Mouse (Mus musculus) lung, postnatal 14 days (tissue): ENCODE measurements around the gene Nhlrc2.

Source experiments
- DNase-seq: peaks from one replicate; pipeline ENCODE4 v3.0.0; 2021

The Nhlrc2 gene

GRCm38 (mm10) chr19:56629647-56630046 lies 81.6 kb downstream of the Nhlrc2 start:
- DNase-seq = no peak

GRCm38 (mm10) chr19:56631017-56631416 lies 83.0 kb downstream of the Nhlrc2 start:
- DNase-seq = peak; percentile 60

- DNase-seq = peak; percentile 71
Observed at GRCm38 (mm10) chr19:56631451-56631901, 83.4 kb downstream of the Nhlrc2 start.

DNA sequence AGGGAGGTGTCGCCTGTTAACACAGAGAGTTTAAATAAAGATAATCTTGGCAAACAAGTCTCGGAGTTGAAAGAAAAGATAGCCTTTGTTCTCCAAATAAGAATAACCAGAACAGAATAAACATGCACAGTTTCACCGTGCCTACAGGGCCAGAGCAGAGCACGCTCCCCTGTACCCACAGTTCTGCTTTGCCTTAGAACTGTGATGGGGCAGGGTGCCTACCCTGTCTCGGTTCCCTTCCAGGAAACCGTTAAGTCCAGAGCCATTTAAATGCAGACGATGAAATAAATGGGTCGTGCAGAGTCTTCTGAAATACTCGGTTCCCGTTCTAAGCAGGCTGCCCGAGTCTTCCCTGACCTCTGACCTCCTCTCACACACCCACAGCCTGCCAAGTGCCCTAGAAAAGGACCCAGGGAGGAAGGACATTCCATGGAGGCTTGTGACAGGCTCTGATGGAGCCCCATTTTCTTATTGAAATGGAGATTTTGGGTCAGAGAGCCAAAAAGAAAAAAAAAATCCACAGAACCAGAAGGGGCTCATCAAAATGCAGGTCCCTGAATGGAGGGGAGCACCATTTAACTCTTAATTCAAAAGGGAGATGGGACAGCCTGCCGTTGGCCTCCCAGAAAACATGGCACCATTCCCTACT lies 89.1 kb downstream of the Nhlrc2 start:
- DNase-seq = peak; percentile 32

DNA sequence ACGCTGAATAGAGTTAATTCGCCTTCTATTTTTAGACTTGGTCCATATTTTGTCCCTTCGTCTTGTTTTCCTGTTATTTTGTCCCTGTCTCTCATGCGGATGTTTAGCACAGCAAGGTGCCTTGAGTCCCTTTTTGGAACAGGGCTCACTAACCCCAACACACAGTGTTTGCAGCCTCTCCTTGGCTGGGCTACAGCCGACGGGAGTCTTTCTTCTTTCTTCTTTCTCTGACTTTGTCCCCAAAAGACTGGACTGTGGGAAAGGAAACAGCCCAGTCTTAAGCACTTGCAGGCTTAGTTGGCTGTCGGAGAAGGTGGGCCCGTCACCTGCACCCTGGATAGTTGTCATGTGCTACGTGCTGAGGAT lies 89.6 kb downstream of the Nhlrc2 start:
- DNase-seq = no peak

- DNase-seq = no peak
Observed at GRCm38 (mm10) chr19:56647451-56648120, 99.5 kb downstream of the Nhlrc2 start.

DNA sequence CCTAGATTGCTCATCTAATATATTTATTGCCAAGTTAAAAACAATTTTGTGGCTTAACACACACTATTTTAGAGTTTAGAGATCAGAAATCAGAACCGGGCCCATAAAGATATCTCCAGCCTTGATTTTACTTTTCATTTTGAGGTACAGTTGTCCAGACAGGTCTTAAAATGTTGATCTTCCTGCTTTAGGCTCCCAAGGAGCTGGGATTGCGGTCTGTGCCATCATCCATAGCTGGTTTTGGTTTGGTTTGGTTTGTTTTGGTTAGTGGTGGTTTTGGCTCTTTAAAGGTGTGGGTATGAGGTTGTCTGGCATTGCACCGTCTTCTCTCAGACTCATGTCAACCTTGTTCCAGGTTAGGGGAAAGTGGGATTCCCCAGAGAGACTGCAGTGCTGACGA lies 103.2 kb downstream of the Nhlrc2 start:
- DNase-seq = no peak

DNA sequence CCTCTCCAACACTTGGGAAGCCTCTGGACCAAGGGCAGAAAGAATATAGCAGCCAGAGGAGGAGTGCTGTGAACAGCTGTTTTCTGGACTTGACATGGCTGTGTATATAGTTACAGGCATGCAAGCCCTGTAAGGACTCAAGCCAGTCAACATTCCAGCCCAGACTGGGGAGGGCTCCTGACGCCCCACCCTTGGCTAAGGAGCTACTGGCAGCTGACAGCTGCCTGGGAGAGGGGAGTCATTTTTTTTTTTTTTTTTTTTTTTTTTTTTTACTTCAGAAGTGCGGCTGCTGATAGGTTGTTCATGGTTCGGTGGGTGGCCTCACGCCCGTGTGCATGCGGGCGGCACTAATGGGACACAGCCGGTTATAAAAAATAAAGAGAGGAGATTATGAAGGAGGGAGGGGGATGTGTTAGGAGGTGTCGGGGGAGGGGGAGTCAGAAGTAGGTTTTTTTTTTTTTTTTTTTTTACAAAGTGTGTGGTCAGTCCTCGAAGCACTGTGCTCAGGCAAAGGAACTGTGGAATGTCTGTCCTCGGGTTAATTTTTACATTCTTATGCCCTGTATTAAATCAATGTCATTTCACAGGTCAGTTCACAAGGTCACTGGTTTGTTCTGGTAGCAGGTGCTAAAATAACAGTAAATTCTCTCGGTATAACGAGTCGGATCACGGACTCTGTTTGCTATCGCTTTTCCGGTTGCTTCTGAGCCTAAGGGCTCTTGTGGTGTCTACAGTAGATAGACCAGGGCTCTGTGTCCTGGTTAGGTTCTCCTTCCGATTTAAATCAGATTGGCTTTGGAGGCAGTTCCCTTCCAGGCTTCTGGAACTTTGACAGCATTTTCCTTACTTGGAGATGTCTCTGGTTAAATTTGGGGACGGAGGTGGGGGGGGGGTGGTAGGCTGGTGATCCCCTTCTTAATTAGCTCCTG lies 104.2 kb downstream of the Nhlrc2 start:
- DNase-seq = peak; percentile 55
